Mouse (Mus musculus) heart, postnatal 36 days (tissue): ENCODE results near the gene Cdk15. TPM values are rescaled to one million over a fixed set of nuclear protein-coding genes. Genes with fewer than 3 reads are reported as not detected.

Experiments used
- DNase-seq, 2 experiments: peaks; one replicate each; pipeline ENCODE4 v3.0.0; 2021 to 2022
- intact Hi-C: fragments of 180-260 bp; cut with DNase I; formaldehyde crosslinking; loops from one replicate; pipeline ENCODE4 v1.15.1; 2025
- total RNA-seq, 2 experiments: library from RNA; stranded (reverse); gene quantifications; 2 replicates each; pipeline ENCODE4 v1.2.3; 2021

Gene Cdk15
- total RNA-seq, 2 experiments from 2014 or later, result not detected

DNA sequence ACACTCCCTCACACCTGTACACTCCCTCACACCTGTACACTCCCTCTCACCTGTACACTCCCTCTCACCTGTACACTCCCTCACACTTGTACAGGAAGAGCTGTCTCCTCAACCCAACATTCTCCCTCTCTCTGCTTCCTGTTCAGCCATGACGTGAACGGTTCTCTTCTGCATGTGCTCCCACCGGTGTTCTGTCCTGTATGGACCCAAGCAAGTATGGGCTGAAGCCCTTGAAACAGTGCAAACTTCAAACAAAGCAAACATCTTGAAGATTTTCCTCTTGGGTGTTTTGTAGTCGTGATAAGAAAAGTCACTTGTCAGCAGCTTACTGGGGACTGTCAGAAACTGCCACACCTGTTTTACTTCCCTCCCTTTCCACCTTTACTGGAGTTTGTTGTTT, 144.5 kb downstream of the Cdk15 start:
- DNase-seq, result no peak
- intact Hi-C loops, result no loop called here

Other genes with a start within 250 kb of the Cdk15 start
- not detected for gene C2cd6, start 162.0 kb upstream of the Cdk15 start, total RNA-seq
- 1 to 10 TPM; 3.6 to 4.4 TPM for gene Tmem237, start 136.5 kb upstream of the Cdk15 start, total RNA-seq
- gene Mpp4, start 93.5 kb upstream of the Cdk15 start, total RNA-seq, result under 1 TPM in 1 of 2 experiments, not detected in 1; 0.08 TPM
- 10 to 100 TPM; 10.1 to 10.7 TPM for gene Als2, start 19.7 kb upstream of the Cdk15 start, total RNA-seq
- 1 to 10 TPM; 6.6 to 7.8 TPM for gene Fzd7, start 225.5 kb downstream of the Cdk15 start, total RNA-seq